Mouse (Mus musculus) CH12.LX (cell line): ENCODE measurements around the gene Cfap97d1. TPM values are rescaled to one million over a fixed set of nuclear protein-coding genes. Genes with fewer than 3 reads are reported as not detected.

ENCODE experiments used
- DNase-seq: peaks from one replicate; pipeline ENCODE4 v3.0.0-alpha.2; 2013; ENCODE audit errors: extremely low read depth
- H3K27ac ChIP-seq: 2 replicates; pipeline ENCODE4 v1.5.1; 2012; ENCODE audit warnings: low read depth, mild to moderate bottlenecking, control low read depth, moderate library complexity; ENCODE audit not compliant: insufficient read depth
- H3K27me3 ChIP-seq: replicated peaks from 2 replicates; pipeline ENCODE3; 2012; ENCODE audit warnings: inconsistent platforms
- H3K36me3 ChIP-seq, 2 experiments: replicated peaks in 1 of 2; 2 replicates each; pipeline versions ENCODE3 to v1.6.1; 2012; ENCODE audit warnings: inconsistent platforms in 1 of 2, low read length in 1 of 2, mild to moderate bottlenecking in 1 of 2, mixed read lengths in 1 of 2, moderate library complexity in 1 of 2; ENCODE audit not compliant: control insufficient read depth in 1 of 2, insufficient read depth in 1 of 2
- H3K4me1 ChIP-seq, 2 experiments: 2 replicates each; pipeline ENCODE4 v1.6.1; 2012; ENCODE audit warnings: inconsistent platforms in 1 of 2, moderate library complexity in 1 of 2; ENCODE audit not compliant: insufficient read depth in 2 of 2, control insufficient read depth in 1 of 2
- H3K4me2 ChIP-seq: 2 replicates; pipeline ENCODE4 v1.6.1; 2012; ENCODE audit warnings: low read depth, mild to moderate bottlenecking, control low read depth; ENCODE audit not compliant: poor library complexity, insufficient read depth, severe bottlenecking
- H3K4me3 ChIP-seq, 3 experiments: fragments of 150-350 bp in 1 of 3; sonication (generic) in 1 of 3; replicated peaks in 1 of 3; 2 replicates each; pipeline versions ENCODE3 to v1.5.1; 2011 to 2012; ENCODE audit warnings: low read depth in 2 of 3, low read length in 2 of 3, mild to moderate bottlenecking in 2 of 3, moderate library complexity in 2 of 3, control low read depth in 1 of 3, improper control_type of control experiment in 1 of 3, inconsistent platforms in 1 of 3, mixed read lengths in 1 of 3; ENCODE audit not compliant: poor library complexity in 1 of 3
- H3K79me2 ChIP-seq: replicated peaks from 2 replicates; pipeline ENCODE4 v1.6.1; 2012; ENCODE audit warnings: mild to moderate bottlenecking, moderate library complexity; ENCODE audit not compliant: control insufficient read depth, poor library complexity, insufficient read depth, severe bottlenecking; ENCODE audit errors: extremely low read depth
- H3K9ac ChIP-seq: 2 replicates; pipeline ENCODE4 v1.6.1; 2012; ENCODE audit warnings: low read depth, mild to moderate bottlenecking, control low read depth, moderate library complexity; ENCODE audit not compliant: insufficient read depth
- H3K9me3 ChIP-seq: replicated peaks from 2 replicates; pipeline ENCODE3; 2012; ENCODE audit warnings: low read length, inconsistent platforms, mixed read lengths
- BHLHE40 ChIP-seq: IDR thresholded peaks from 2 replicates; pipeline ENCODE4 v1.6.1; 2011; ENCODE audit warnings: mild to moderate bottlenecking, low read depth, low read length, improper control_type of control experiment
- CHD1 ChIP-seq: IDR thresholded peaks from 2 replicates; pipeline ENCODE4 v1.6.1; 2012; ENCODE audit warnings: low read depth, low read length, improper control_type of control experiment, inconsistent platforms
- CHD2 ChIP-seq: IDR thresholded peaks from 2 replicates; pipeline ENCODE4 v1.6.1; 2011; ENCODE audit warnings: low read length, improper control_type of control experiment
- E2F4 ChIP-seq: IDR thresholded peaks from 2 replicates; pipeline ENCODE4 v1.6.1; 2011; ENCODE audit warnings: low read depth, low read length, improper control_type of control experiment; ENCODE audit not compliant: insufficient replicate concordance
- ELF1 ChIP-seq: IDR thresholded peaks from 2 replicates; pipeline ENCODE4 v1.6.1; 2014; ENCODE audit warnings: low read depth, mild to moderate bottlenecking, inconsistent platforms, low read length, improper control_type of control experiment
- EP300 ChIP-seq: IDR thresholded peaks from 2 replicates; pipeline ENCODE4 v1.6.1; 2011; ENCODE audit warnings: low read length, improper control_type of control experiment
- GABPA ChIP-seq: IDR thresholded peaks from 2 replicates; pipeline ENCODE4 v1.6.1; 2012; ENCODE audit warnings: low read depth, low read length, improper control_type of control experiment, inconsistent platforms; ENCODE audit not compliant: insufficient replicate concordance
- HCFC1 ChIP-seq: IDR thresholded peaks from 2 replicates; pipeline ENCODE4 v1.6.1; 2012; ENCODE audit warnings: low read depth, mild to moderate bottlenecking, inconsistent platforms, low read length, improper control_type of control experiment
- IRF4 ChIP-seq: IDR thresholded peaks from 2 replicates; pipeline ENCODE4 v1.6.1; 2014; ENCODE audit warnings: low read depth, mild to moderate bottlenecking, inconsistent platforms, low read length, improper control_type of control experiment
- JUN ChIP-seq: IDR thresholded peaks from 2 replicates; pipeline ENCODE4 v1.6.1; 2011; ENCODE audit warnings: low read depth, mild to moderate bottlenecking, low read length, improper control_type of control experiment, moderate library complexity; ENCODE audit not compliant: insufficient read depth
- KAT2A ChIP-seq: IDR thresholded peaks from 2 replicates; pipeline ENCODE4 v1.6.1; 2012; ENCODE audit warnings: low read length, improper control_type of control experiment, inconsistent platforms; ENCODE audit not compliant: insufficient replicate concordance
- MAFK ChIP-seq: IDR thresholded peaks from 2 replicates; pipeline ENCODE4 v1.6.1; 2011; ENCODE audit warnings: low read length, improper control_type of control experiment; ENCODE audit not compliant: insufficient replicate concordance
- MAZ ChIP-seq: IDR thresholded peaks from 2 replicates; pipeline ENCODE4 v1.6.1; 2012; ENCODE audit warnings: low read depth, mild to moderate bottlenecking, inconsistent platforms, low read length, improper control_type of control experiment, moderate library complexity
- MXI1 ChIP-seq: IDR thresholded peaks from 2 replicates; pipeline ENCODE4 v1.6.1; 2011; ENCODE audit warnings: mild to moderate bottlenecking, low read depth, low read length, improper control_type of control experiment
- MYC ChIP-seq: IDR thresholded peaks from 2 replicates; pipeline ENCODE4 v1.6.1; 2011; ENCODE audit warnings: low read depth, mild to moderate bottlenecking, improper control_type of control experiment, low read length
- PAX5 ChIP-seq: IDR thresholded peaks from 2 replicates; pipeline ENCODE4 v1.6.1; 2012; ENCODE audit warnings: low read length, inconsistent platforms, mixed read lengths
- POLR2A ChIP-seq: IDR thresholded peaks from 2 replicates; pipeline ENCODE4 v1.6.1; 2011; ENCODE audit warnings: low read depth, mild to moderate bottlenecking, improper control_type of control experiment, low read length
- RCOR1 ChIP-seq: conservative IDR thresholded peaks from 2 replicates; pipeline ENCODE4 v1.6.1; 2012; ENCODE audit warnings: low read depth, mild to moderate bottlenecking, inconsistent platforms, low read length, improper control_type of control experiment
- SIN3A ChIP-seq: IDR thresholded peaks from 2 replicates; pipeline ENCODE4 v1.6.1; 2012; ENCODE audit warnings: low read length, improper control_type of control experiment, inconsistent platforms
- SMC3 ChIP-seq: IDR thresholded peaks from 2 replicates; pipeline ENCODE4 v1.6.1; 2011; ENCODE audit warnings: low read depth, low read length, improper control_type of control experiment
- ZMIZ1 ChIP-seq: IDR thresholded peaks from 2 replicates; pipeline ENCODE4 v1.6.1; 2012; ENCODE audit warnings: low read depth, mild to moderate bottlenecking, inconsistent platforms, low read length, improper control_type of control experiment
- dilution Hi-C: fragments of 300-500 bp; cut with MboI; formaldehyde crosslinking; loops from 2 replicates; pipeline ENCODE4 v1.14.3; 2020; ENCODE audit warnings: low sequenced_read_pairs; ENCODE audit not compliant: extremely low pct_unique_long_range_greater_than_20kb, extremely low pct_ligation_motif_present
- in situ Hi-C: fragments of 300-500 bp; cut with MboI; formaldehyde crosslinking; loops from 3 replicates; pipeline ENCODE4 v1.14.3; 2019; ENCODE audit warnings: low sequenced_read_pairs, low pct_ligation_motif_present, low pct_unique_long_range_greater_than_20kb, mixed read lengths
- polyA plus RNA-seq: library from polyadenylated mRNA; unstranded; fragments of >175 nt; gene quantifications from 2 replicates; pipeline ENCODE4 v1.2.1, GENCODE M21; 2012; ENCODE audit warnings: low read depth; ENCODE audit not compliant: insufficient read length
- total RNA-seq, 2 experiments: library from RNA; depleted of rRNA; stranded (reverse); fragments of 300-350 nt in 1 of 2; fragments of >200 nt in 1 of 2; gene quantifications; 2 replicates each; pipeline ENCODE4 v1.2.3; 2012 to 2014

Gene Cfap97d1
- total and polyA plus RNA-seq, 3 experiments, result not detected

DNA sequence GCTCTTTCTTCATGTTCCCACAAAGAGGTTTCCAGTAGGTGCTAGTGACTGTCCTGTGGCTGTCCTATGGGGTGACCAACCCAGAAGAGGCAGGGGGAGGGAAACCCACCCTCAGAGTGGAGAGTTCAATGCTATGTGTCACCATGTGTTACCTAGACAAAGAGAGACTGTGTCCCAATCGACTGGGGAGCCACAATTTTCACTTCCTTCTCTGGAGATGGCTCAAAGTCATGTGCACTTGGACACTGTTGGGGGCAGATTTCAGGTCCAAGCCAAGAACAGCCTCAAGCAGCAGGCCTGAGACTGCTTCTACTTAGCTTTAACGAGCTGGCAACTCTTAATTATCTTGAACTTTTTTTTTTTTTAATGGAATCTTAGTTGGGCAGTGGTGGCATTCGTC is 12.0 kb upstream of the Cfap97d1 start:
- Histone ChIP-seq H3K4me3 (no peak overlapping the region), H3K4me2 (no peak overlapping the region), H3K9ac (no peak overlapping the region), H3K9me3 (peaks cover 4% of the 10 kb centered on the region), H3K27me3 (peaks cover 13% of the 10 kb centered on the region), H3K4me1 (peaks cover 6 to 32% of the 10 kb centered on the region in 2 experiments; a peak in 3 of 4 replicates), H3K79me2 (no peaks in the 10 kb centered on the region), H3K36me3 (peaks cover 7 to 42% of the 10 kb centered on the region in 2 experiments), H3K27ac (no peak overlapping the region)
- TF ChIP-seq MXI1 (0 out of 2 replicates have a peak, but pooled peaks have one; percentile 28), EP300 (peak; percentile 41; the same call in 1 of the 2 replicates), IRF4 (peak; percentile 60; the same call in 1 of the 2 replicates), BHLHE40 (peak; percentile 77), RCOR1 (no peak)
- dilution Hi-C loops (no loop called here), in situ Hi-C loops (loop anchor here (5.0 kb wide), 1 partner anchor 160 kb away; no protein-coding TSS in a partner anchor)
- DNase-seq, result peak; percentile 33

- Histone ChIP-seq H3K9me3 (peaks cover 4% of the 10 kb centered on the region), H3K27ac (no peak overlapping the region), H3K4me2 (no peak overlapping the region), H3K27me3 (peaks cover 8% of the 10 kb centered on the region), H3K4me3 (no peak overlapping the region), H3K9ac (no peak overlapping the region), H3K79me2 (no peaks in the 10 kb centered on the region), H3K4me1 (peaks cover 6 to 32% of the 10 kb centered on the region in 2 experiments; a peak in 3 of 4 replicates), H3K36me3 (peaks cover 7 to 47% of the 10 kb centered on the region in 2 experiments)
- dilution Hi-C loops (no loop called here), in situ Hi-C loops (loop anchor here (5.0 kb wide), 1 partner anchor 160 kb away; no protein-coding TSS in a partner anchor)
- DNase-seq, result no peak
- TF ChIP-seq MAZ (no peak), GABPA (no peak), POLR2A (no peak), ELF1 (no peak), PAX5 (no peak), MAFK (no peak), SMC3 (no peak), KAT2A (no peak), E2F4 (no peak), ZMIZ1 (no peak), HCFC1 (no peak), CHD2 (no peak), MYC (no peak), MXI1 (no peak), JUN (no peak), SIN3A (no peak), CHD1 (no peak)
These were observed 11.4 kb upstream of the Cfap97d1 start for GRCm38 (mm10) chr11:101972651-101973050.
